Mouse (Mus musculus) CH12.LX (cell line): ENCODE results near the gene Hs3st3a1. TPM values are rescaled to one million over a fixed set of nuclear protein-coding genes. Genes with fewer than 3 reads are reported as not detected.

ENCODE experiments used
- DNase-seq: peaks from one replicate; pipeline ENCODE4 v3.0.0-alpha.2; 2013; ENCODE audit errors: extremely low read depth
- H3K27ac ChIP-seq: 2 replicates; pipeline ENCODE4 v1.5.1; 2012; ENCODE audit warnings: low read depth, mild to moderate bottlenecking, control low read depth, moderate library complexity; ENCODE audit not compliant: insufficient read depth
- H3K27me3 ChIP-seq: replicated peaks from 2 replicates; pipeline ENCODE3; 2012; ENCODE audit warnings: inconsistent platforms
- H3K36me3 ChIP-seq, 2 experiments: replicated peaks in 1 of 2; 2 replicates each; pipeline versions ENCODE3 to v1.6.1; 2012; ENCODE audit warnings: inconsistent platforms in 1 of 2, low read length in 1 of 2, mild to moderate bottlenecking in 1 of 2, mixed read lengths in 1 of 2, moderate library complexity in 1 of 2; ENCODE audit not compliant: control insufficient read depth in 1 of 2, insufficient read depth in 1 of 2
- H3K4me1 ChIP-seq, 2 experiments: 2 replicates each; pipeline ENCODE4 v1.6.1; 2012; ENCODE audit warnings: inconsistent platforms in 1 of 2, moderate library complexity in 1 of 2; ENCODE audit not compliant: insufficient read depth in 2 of 2, control insufficient read depth in 1 of 2
- H3K4me2 ChIP-seq: 2 replicates; pipeline ENCODE4 v1.6.1; 2012; ENCODE audit warnings: low read depth, mild to moderate bottlenecking, control low read depth; ENCODE audit not compliant: poor library complexity, insufficient read depth, severe bottlenecking
- H3K4me3 ChIP-seq, 3 experiments: fragments of 150-350 bp in 1 of 3; sonication (generic) in 1 of 3; replicated peaks in 1 of 3; 2 replicates each; pipeline versions ENCODE3 to v1.5.1; 2011 to 2012; ENCODE audit warnings: low read depth in 2 of 3, low read length in 2 of 3, mild to moderate bottlenecking in 2 of 3, moderate library complexity in 2 of 3, control low read depth in 1 of 3, improper control_type of control experiment in 1 of 3, inconsistent platforms in 1 of 3, mixed read lengths in 1 of 3; ENCODE audit not compliant: poor library complexity in 1 of 3
- H3K79me2 ChIP-seq: replicated peaks from 2 replicates; pipeline ENCODE4 v1.6.1; 2012; ENCODE audit warnings: mild to moderate bottlenecking, moderate library complexity; ENCODE audit not compliant: control insufficient read depth, poor library complexity, insufficient read depth, severe bottlenecking; ENCODE audit errors: extremely low read depth
- H3K9ac ChIP-seq: 2 replicates; pipeline ENCODE4 v1.6.1; 2012; ENCODE audit warnings: low read depth, mild to moderate bottlenecking, control low read depth, moderate library complexity; ENCODE audit not compliant: insufficient read depth
- H3K9me3 ChIP-seq: replicated peaks from 2 replicates; pipeline ENCODE3; 2012; ENCODE audit warnings: low read length, inconsistent platforms, mixed read lengths
- JUN ChIP-seq: IDR thresholded peaks from 2 replicates; pipeline ENCODE4 v1.6.1; 2011; ENCODE audit warnings: low read depth, mild to moderate bottlenecking, low read length, improper control_type of control experiment, moderate library complexity; ENCODE audit not compliant: insufficient read depth
- JUND ChIP-seq: conservative IDR thresholded peaks from 2 replicates; pipeline ENCODE4 v1.6.1; 2011; ENCODE audit warnings: low read depth, low read length, improper control_type of control experiment
- MAZ ChIP-seq: IDR thresholded peaks from 2 replicates; pipeline ENCODE4 v1.6.1; 2012; ENCODE audit warnings: low read depth, mild to moderate bottlenecking, inconsistent platforms, low read length, improper control_type of control experiment, moderate library complexity
- NRF1 ChIP-seq: IDR thresholded peaks from 2 replicates; pipeline ENCODE4 v1.6.1; 2014; ENCODE audit warnings: low read depth, mild to moderate bottlenecking, inconsistent platforms, low read length, improper control_type of control experiment, moderate library complexity
- POLR2AphosphoS2 ChIP-seq: IDR thresholded peaks from 2 replicates; pipeline ENCODE4 v1.6.1; 2011; ENCODE audit warnings: low read depth, low read length, improper control_type of control experiment
- TCF12 ChIP-seq: IDR thresholded peaks from 2 replicates; pipeline ENCODE4 v1.6.1; 2014; ENCODE audit warnings: low read depth, mild to moderate bottlenecking, inconsistent platforms, low read length, improper control_type of control experiment
- UBTF ChIP-seq: IDR thresholded peaks from 2 replicates; pipeline ENCODE4 v1.6.1; 2012; ENCODE audit warnings: low read depth, mild to moderate bottlenecking, inconsistent platforms, low read length, improper control_type of control experiment, moderate library complexity
- USF2 ChIP-seq: conservative IDR thresholded peaks from 2 replicates; pipeline ENCODE4 v1.6.1; 2011; ENCODE audit warnings: low read depth, low read length, improper control_type of control experiment
- ZKSCAN1 ChIP-seq: IDR thresholded peaks from 2 replicates; pipeline ENCODE4 v1.6.1; 2012; ENCODE audit warnings: low read depth, inconsistent platforms, low read length, improper control_type of control experiment, borderline replicate concordance
- ZMIZ1 ChIP-seq: IDR thresholded peaks from 2 replicates; pipeline ENCODE4 v1.6.1; 2012; ENCODE audit warnings: low read depth, mild to moderate bottlenecking, inconsistent platforms, low read length, improper control_type of control experiment
- ZNF384 ChIP-seq: IDR thresholded peaks from 2 replicates; pipeline ENCODE4 v1.6.1; 2012; ENCODE audit warnings: low read depth, low read length, improper control_type of control experiment, inconsistent platforms
- dilution Hi-C: fragments of 300-500 bp; cut with MboI; formaldehyde crosslinking; loops from 2 replicates; pipeline ENCODE4 v1.14.3; 2020; ENCODE audit warnings: low sequenced_read_pairs; ENCODE audit not compliant: extremely low pct_unique_long_range_greater_than_20kb, extremely low pct_ligation_motif_present
- in situ Hi-C: fragments of 300-500 bp; cut with MboI; formaldehyde crosslinking; loops from 3 replicates; pipeline ENCODE4 v1.14.3; 2019; ENCODE audit warnings: low sequenced_read_pairs, low pct_ligation_motif_present, low pct_unique_long_range_greater_than_20kb, mixed read lengths
- polyA plus RNA-seq: library from polyadenylated mRNA; unstranded; fragments of >175 nt; gene quantifications from 2 replicates; pipeline ENCODE4 v1.2.1, GENCODE M21; 2012; ENCODE audit warnings: low read depth; ENCODE audit not compliant: insufficient read length
- total RNA-seq, 2 experiments: library from RNA; depleted of rRNA; stranded (reverse); fragments of 300-350 nt in 1 of 2; fragments of >200 nt in 1 of 2; gene quantifications; 2 replicates each; pipeline ENCODE4 v1.2.3; 2012 to 2014

Gene Hs3st3a1
- total and polyA plus RNA-seq, 3 experiments = not detected

- no peaks in the 10 kb centered on the region for H3K36me3 ChIP-seq
- H3K9ac ChIP-seq = no peak overlapping the region
- no peak overlapping the region for H3K27ac ChIP-seq
- no peaks in the 10 kb centered on the region for H3K9me3 ChIP-seq
- DNase-seq = no peak
- no peak overlapping the region for H3K4me3 ChIP-seq
- peaks cover 3 to 23% of the 10 kb centered on the region in 2 experiments for H3K4me1 ChIP-seq
- in situ Hi-C loops = loop anchor here (25.0 kb wide), 1 partner anchor 216 kb away; no protein-coding TSS in a partner anchor
- no peak overlapping the region for H3K4me2 ChIP-seq
- no peak for TF ChIP-seq NRF1
- no peak for TF ChIP-seq UBTF
- TF ChIP-seq ZMIZ1 = no peak
- no peak for TF ChIP-seq MAZ
- no peak for TF ChIP-seq USF2
- no peak for TF ChIP-seq JUND
- dilution Hi-C loops = no loop called here
- H3K27me3 ChIP-seq = no peaks in the 10 kb centered on the region
- no peaks in the 10 kb centered on the region for H3K79me2 ChIP-seq
These were observed 60.8 kb downstream of the Hs3st3a1 start for GRCm38 (mm10) chr11:64495935-64496334.

GRCm38 (mm10) chr11:64496677-64497076, 61.5 kb downstream of the Hs3st3a1 start:
- DNase-seq = no peak
- no peak overlapping the region for H3K4me2 ChIP-seq
- H3K9me3 ChIP-seq = no peaks in the 10 kb centered on the region
- H3K79me2 ChIP-seq = no peaks in the 10 kb centered on the region
- peaks cover 3 to 23% of the 10 kb centered on the region in 2 experiments for H3K4me1 ChIP-seq
- H3K36me3 ChIP-seq = no peaks in the 10 kb centered on the region
- no peak overlapping the region for H3K9ac ChIP-seq
- in situ Hi-C loops = loop anchor here (25.0 kb wide), 1 partner anchor 216 kb away; no protein-coding TSS in a partner anchor
- H3K4me3 ChIP-seq = no peak overlapping the region
- dilution Hi-C loops = no loop called here
- TF ChIP-seq ZMIZ1 (no peak), ZNF384 (no peak), TCF12 (no peak)
- no peak overlapping the region for H3K27ac ChIP-seq
- no peaks in the 10 kb centered on the region for H3K27me3 ChIP-seq

GRCm38 (mm10) chr11:64500536-64501112, 65.5 kb downstream of the Hs3st3a1 start:
- dilution Hi-C loops = no loop called here
- no peak for TF ChIP-seq ZKSCAN1
- no peak for TF ChIP-seq JUN
- no peak for TF ChIP-seq POLR2AphosphoS2
- Histone ChIP-seq H3K4me2 (no peak overlapping the region), H3K36me3 (no peaks in the 10 kb centered on the region), H3K9ac (no peak overlapping the region), H3K27ac (no peak overlapping the region), H3K9me3 (no peaks in the 10 kb centered on the region), H3K4me1 (peaks cover 3 to 23% of the 10 kb centered on the region in 2 experiments), H3K27me3 (no peaks in the 10 kb centered on the region), H3K79me2 (no peaks in the 10 kb centered on the region), H3K4me3 (no peak overlapping the region)
- DNase-seq = no peak
- in situ Hi-C loops = no loop called here
